Mouse (Mus musculus): ENCODE measurements around the gene Ptpn23. TPM values are rescaled to one million over a fixed set of nuclear protein-coding genes. Genes with fewer than 3 reads are reported as not detected.
"Not testable (repeated sequence)": the region's sequence is repeated elsewhere in the genome, so short reads cannot be mapped to it uniquely, and the experiment has no call there.

The Ptpn23 gene
- total RNA-seq, 2 experiments from 2014 or later = 50.5 to 82.0 TPM

- DNase-seq = no peak
Measured at GRCm38 (mm10) chr9:110384369-110384929, 23.6 kb downstream of the Ptpn23 start.

GRCm38 (mm10) chr9:110381292-110381691, 26.7 kb downstream of the Ptpn23 start:
- no peak for DNase-seq

- DNase-seq = peak; percentile 64 to 65
Measured at GRCm38 (mm10) chr9:110380662-110381061, 27.4 kb downstream of the Ptpn23 start.

- DNase-seq = no peak
Measured at GRCm38 (mm10) chr9:110379361-110379760, 28.7 kb downstream of the Ptpn23 start.

- not testable (repeated sequence) for DNase-seq
Measured at GRCm38 (mm10) chr9:110377655-110378054, 30.4 kb downstream of the Ptpn23 start.

- DNase-seq = peak; percentile 55 to 72
Measured at GRCm38 (mm10) chr9:110375668-110376067, 32.3 kb downstream of the Ptpn23 start.

GRCm38 (mm10) chr9:110373871-110374270, 34.1 kb downstream of the Ptpn23 start:
- no peak for DNase-seq

- DNase-seq = no peak
Measured at GRCm38 (mm10) chr9:110369860-110370259, 38.2 kb downstream of the Ptpn23 start.

GRCm38 (mm10) chr9:110366746-110367145, 41.3 kb downstream of the Ptpn23 start:
- DNase-seq = peak; percentile 79 to 81

- no peak for DNase-seq
Measured at GRCm38 (mm10) chr9:110362337-110362736, 45.7 kb downstream of the Ptpn23 start.

- no peak for DNase-seq
Measured at GRCm38 (mm10) chr9:110361299-110361698, 46.7 kb downstream of the Ptpn23 start.

- no peak for DNase-seq
Measured at GRCm38 (mm10) chr9:110358341-110358740, 49.7 kb downstream of the Ptpn23 start.

- DNase-seq = no peak
Measured at GRCm38 (mm10) chr9:110351932-110352632, 55.9 kb downstream of the Ptpn23 start.

GRCm38 (mm10) chr9:110351350-110351749, 56.7 kb downstream of the Ptpn23 start:
- no peak for DNase-seq

- DNase-seq = no peak
Measured at GRCm38 (mm10) chr9:110350612-110351011, 57.4 kb downstream of the Ptpn23 start.

- no peak for DNase-seq
Measured at GRCm38 (mm10) chr9:110350188-110350587, 57.8 kb downstream of the Ptpn23 start.

GRCm38 (mm10) chr9:110348899-110349298, 59.1 kb downstream of the Ptpn23 start:
- no peak for DNase-seq

GRCm38 (mm10) chr9:110345057-110345739, 62.8 kb downstream of the Ptpn23 start:
- no peak for DNase-seq

GRCm38 (mm10) chr9:110343805-110344204, 64.2 kb downstream of the Ptpn23 start:
- DNase-seq = no peak

- DNase-seq = no peak
Measured at GRCm38 (mm10) chr9:110342008-110342407, 66.0 kb downstream of the Ptpn23 start.

GRCm38 (mm10) chr9:110340037-110340750, 67.8 kb downstream of the Ptpn23 start:
- no peak for DNase-seq

All from adrenal gland, postnatal 36 days (tissue).